Mouse (Mus musculus): ENCODE data around the gene Arhgef17.

GRCm38 (mm10) chr7:100974135-100974903 lies 42.4 kb upstream of the Arhgef17 start, which contains the start of gene P2ry6:
- no peak for TF ChIP-seq GATA1 (IDR thresholded peaks at IDR 0.05; ENCODE audit: low read length)
- no peak for TF ChIP-seq TAL1 (IDR thresholded peaks at IDR 0.05; ENCODE audit: low read length)

Data from erythroblast, embryonic 14.5 days (primary cell).